Mouse (Mus musculus) heart, postnatal 0 days (tissue): ENCODE measurements at regions not wholly inside any gene's neighbourhood (a gene's known extent, or its start where the extent isn't known, plus 50 kb on each side); places are given as distances from the start of the nearest gene placed in this dataset.
A peak's percentile ranks its signal among the peaks of the same experiment; 100 is the strongest.

Experiments
- CTCF ChIP-seq: IDR thresholded peaks from 2 replicates; pipeline ENCODE4 v1.5.1; 2016; ENCODE audit warnings: antibody characterized with exemption, control low read depth, low read depth
- EP300 ChIP-seq: IDR thresholded peaks from 2 replicates; pipeline ENCODE4 v1.6.1; 2016; ENCODE audit warnings: antibody characterized with exemption, low read depth

DNA sequence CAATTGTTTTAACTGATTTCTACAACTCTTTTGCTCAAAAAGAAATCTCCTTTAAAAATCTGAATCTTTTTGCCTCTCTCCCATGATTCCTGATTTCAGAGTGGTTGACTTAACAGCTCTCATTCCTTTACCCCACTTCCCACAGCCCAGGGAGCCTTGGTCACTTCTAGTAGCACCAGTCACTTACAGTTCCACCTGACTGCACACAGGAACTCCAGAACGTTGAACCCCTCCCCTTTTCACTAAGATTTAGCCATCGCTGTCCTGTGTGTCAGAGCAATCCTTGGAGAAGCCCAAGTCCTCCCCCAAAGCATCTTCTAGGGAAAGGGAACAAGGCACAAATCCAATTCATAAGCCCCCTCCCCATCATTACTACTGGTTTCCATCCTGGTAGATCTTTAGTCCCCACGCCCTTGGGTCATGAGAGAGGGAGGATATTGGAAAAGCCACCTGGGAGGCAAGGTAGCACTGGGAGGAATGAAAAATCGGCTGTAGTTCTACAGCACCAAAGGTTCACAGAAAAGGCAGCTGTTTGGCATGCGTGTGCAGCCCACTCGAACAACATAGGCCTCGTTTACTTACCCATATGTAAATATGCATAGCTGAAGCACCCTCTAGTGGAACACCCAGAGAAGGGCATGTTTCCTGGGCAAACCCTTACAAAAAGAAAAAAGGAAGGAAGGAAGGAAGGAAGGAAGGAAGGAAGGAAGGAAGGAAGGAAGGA is 96.7 kb downstream of the Npy start:
- TF ChIP-seq CTCF, result peak; percentile 73
- no peak for TF ChIP-seq EP300
